Mouse (Mus musculus): ENCODE results near the gene Npnt. TPM values are rescaled to one million over a fixed set of nuclear protein-coding genes. Genes with fewer than 3 reads are reported as not detected.

Gene Npnt
- polyA plus RNA-seq, 1 experiment from 2014 or later, result 126 TPM

DNA sequence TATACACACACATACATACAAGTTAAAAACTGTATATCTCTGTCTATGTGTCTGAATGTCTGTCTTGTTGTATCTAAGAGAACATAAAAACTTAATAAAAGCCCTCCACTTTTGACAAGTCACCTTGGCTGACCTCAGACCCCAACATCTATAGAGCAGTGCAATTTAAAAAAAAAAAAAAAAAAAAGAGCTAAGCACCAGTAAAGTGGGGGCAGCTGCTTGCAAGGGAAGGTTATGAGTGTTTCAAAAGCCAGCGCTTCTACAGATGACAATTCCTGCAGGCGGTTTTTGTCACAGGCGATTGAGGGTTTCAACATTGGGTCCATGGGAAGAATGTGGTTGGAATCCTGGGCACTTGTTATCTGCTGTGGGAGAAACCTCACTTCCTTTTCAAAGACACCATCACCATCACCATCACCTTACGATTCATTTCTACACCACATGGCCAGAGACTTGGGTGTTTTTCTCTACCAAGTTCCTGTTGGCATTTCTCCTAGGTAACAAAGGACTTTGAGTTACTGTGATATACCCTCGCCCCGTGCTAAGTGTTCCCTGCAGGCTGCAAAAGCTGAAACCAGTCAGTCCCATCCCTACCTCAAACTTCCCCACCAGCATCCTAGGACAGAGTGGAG, 63.6 kb downstream of the Npnt start:
- H3K36me3 ChIP-seq, result peaks cover 11% of the 10 kb centered on the region
- H3K4me3 ChIP-seq (replicated peaks), result no peak overlapping the region
- H3K9me3 ChIP-seq (replicated peaks), result no peaks in the 10 kb centered on the region
- H3K4me2 ChIP-seq, result no peak overlapping the region
- ATAC-seq (replicated peaks; ENCODE audit: low FRiP score), result no peak
- peaks cover 10% of the 10 kb centered on the region for H3K4me1 ChIP-seq
- no peaks in the 10 kb centered on the region for H3K27me3 ChIP-seq
- WGBS, result 93% methylated on average over 6 of the region's 6 CpGs
- H3K27ac ChIP-seq, result no peak overlapping the region
- H3K9ac ChIP-seq, result no peak overlapping the region

GRCm38 (mm10) chr3:132884459-132884858, 65.6 kb downstream of the Npnt start:
- Histone ChIP-seq H3K4me2 (no peak overlapping the region), H3K9me3 (replicated peaks) (no peaks in the 10 kb centered on the region), H3K27me3 (no peaks in the 10 kb centered on the region), H3K36me3 (no peaks in the 10 kb centered on the region; the same call in 1 of the 2 replicates), H3K27ac (peak overlapping the region; percentile 79), H3K9ac (no peak overlapping the region), H3K4me1 (peaks cover 15% of the 10 kb centered on the region), H3K4me3 (replicated peaks) (no peak overlapping the region)
- peak; percentile 66 for ATAC-seq (replicated peaks; ENCODE audit: low FRiP score)
- 46% methylated on average over 10 of the region's 10 CpGs for WGBS

DNA sequence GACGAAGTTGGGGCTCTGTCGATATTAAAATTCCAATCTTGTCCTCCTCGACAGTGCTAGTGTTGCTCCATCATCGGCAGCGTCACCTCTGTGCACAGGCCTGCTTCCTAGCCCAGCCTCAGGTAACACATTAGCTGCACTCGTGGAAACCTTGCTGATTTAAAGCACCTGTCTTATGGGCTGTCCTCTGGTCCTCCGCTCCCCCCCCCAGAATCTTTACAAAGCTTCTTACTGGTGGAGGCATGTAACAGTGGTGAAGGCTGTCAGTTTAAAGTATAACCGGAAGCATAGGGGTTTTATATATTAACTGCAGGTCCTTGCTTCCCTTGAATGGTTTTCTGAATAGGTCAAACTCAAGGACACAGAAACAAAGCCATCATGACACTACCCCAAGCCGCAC, 66.8 kb downstream of the Npnt start:
- Histone ChIP-seq H3K4me2 (no peak overlapping the region), H3K4me3 (replicated peaks) (no peak overlapping the region), H3K36me3 (no peaks in the 10 kb centered on the region), H3K27ac (peak overlapping the region; percentile 79), H3K4me1 (peaks cover 15% of the 10 kb centered on the region), H3K27me3 (no peaks in the 10 kb centered on the region), H3K9ac (no peak overlapping the region), H3K9me3 (replicated peaks) (no peaks in the 10 kb centered on the region)
- WGBS, result 68% methylated on average over 9 of the region's 9 CpGs
- peak; percentile 79 for ATAC-seq (replicated peaks; ENCODE audit: low FRiP score)

DNA sequence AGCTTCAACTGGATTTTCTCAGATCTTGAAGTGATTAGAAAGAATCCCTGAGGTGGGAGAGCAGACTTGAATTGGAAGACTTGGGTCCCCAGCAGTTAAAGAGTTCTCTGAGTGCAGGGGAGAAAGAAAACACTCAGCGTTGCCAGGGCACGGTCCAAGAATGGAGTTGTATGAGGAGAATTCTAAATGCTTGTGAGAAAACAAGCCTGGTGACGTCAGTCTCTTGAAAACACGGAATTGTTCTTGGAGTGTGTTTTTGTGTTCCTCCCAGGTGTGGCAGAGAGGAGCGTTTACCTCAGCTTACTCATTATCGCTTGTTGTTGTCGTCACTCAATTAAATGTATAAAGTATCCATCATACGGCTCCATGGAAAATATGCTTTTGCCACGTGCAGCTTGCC, 69.3 kb downstream of the Npnt start:
- Histone ChIP-seq H3K4me1 (peaks cover 36% of the 10 kb centered on the region), H3K27me3 (no peaks in the 10 kb centered on the region), H3K4me3 (replicated peaks) (no peak overlapping the region), H3K9ac (no peak overlapping the region), H3K4me2 (no peak overlapping the region), H3K9me3 (replicated peaks) (no peaks in the 10 kb centered on the region), H3K27ac (peak overlapping the region; percentile 73), H3K36me3 (no peaks in the 10 kb centered on the region)
- ATAC-seq (replicated peaks; ENCODE audit: low FRiP score), result no peak
- 65% methylated on average over 9 of the region's 9 CpGs for WGBS

- H3K4me2 ChIP-seq, result no peak overlapping the region
- peak overlapping the region; percentile 73 for H3K27ac ChIP-seq
- no peaks in the 10 kb centered on the region for H3K27me3 ChIP-seq
- H3K9me3 ChIP-seq (replicated peaks), result no peaks in the 10 kb centered on the region
- ATAC-seq (replicated peaks; ENCODE audit: low FRiP score), result no peak
- no peak overlapping the region for H3K9ac ChIP-seq
- no peak overlapping the region for H3K4me3 ChIP-seq (replicated peaks)
- WGBS, result 80% methylated on average over 3 of the region's 3 CpGs
- H3K36me3 ChIP-seq, result no peaks in the 10 kb centered on the region
- peaks cover 40% of the 10 kb centered on the region for H3K4me1 ChIP-seq
Observed at GRCm38 (mm10) chr3:132880361-132880760, 69.7 kb downstream of the Npnt start.

DNA sequence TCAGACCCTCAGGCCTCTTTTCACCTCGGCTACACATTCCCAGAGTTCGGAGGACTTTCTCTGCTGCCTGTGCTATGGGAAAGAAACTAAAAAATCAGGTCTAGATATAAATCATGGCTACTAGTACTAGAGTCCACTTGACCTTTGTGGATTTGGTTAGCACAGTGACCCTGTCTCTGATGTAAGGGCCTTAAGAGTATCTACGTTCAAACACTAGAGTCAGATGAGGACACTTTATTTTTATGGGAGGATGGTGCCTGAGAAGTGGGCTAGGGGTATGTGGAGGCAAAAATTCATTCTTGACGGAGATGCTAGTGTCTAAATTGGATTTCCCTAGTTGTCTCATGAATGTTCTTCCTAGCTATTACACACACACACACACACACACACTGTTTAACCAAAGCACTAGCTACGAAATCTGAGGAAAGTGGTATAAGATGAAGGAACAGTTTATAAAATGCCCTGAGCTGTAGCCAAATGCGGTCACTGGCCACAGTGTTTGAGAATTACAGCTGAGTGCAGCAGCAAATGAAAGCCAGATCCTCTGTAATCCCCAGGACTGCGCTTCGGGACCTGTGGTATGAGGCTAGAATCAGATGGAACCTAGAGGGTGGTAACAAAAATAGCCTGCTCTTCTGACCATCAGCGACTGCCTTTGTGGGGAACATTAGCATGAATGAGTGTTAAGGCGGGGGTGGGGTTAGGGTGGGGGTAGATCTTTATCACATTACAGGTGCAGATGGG, 73.0 kb downstream of the Npnt start:
- 52% methylated on average over 10 of the region's 10 CpGs for WGBS
- Histone ChIP-seq H3K36me3 (no peaks in the 10 kb centered on the region), H3K4me1 (peaks cover 37% of the 10 kb centered on the region), H3K27me3 (no peaks in the 10 kb centered on the region), H3K4me2 (no peak overlapping the region), H3K9ac (no peak overlapping the region), H3K27ac (peak overlapping the region; percentile 93), H3K4me3 (replicated peaks) (no peak overlapping the region), H3K9me3 (replicated peaks) (no peaks in the 10 kb centered on the region)
- no peak for ATAC-seq (replicated peaks; ENCODE audit: low FRiP score)

GRCm38 (mm10) chr3:132876011-132876708, 73.9 kb downstream of the Npnt start:
- 30% methylated on average over 14 of the region's 14 CpGs for WGBS
- no peak overlapping the region for H3K4me3 ChIP-seq (replicated peaks)
- peak overlapping the region; percentile 43 for H3K4me2 ChIP-seq

DNA sequence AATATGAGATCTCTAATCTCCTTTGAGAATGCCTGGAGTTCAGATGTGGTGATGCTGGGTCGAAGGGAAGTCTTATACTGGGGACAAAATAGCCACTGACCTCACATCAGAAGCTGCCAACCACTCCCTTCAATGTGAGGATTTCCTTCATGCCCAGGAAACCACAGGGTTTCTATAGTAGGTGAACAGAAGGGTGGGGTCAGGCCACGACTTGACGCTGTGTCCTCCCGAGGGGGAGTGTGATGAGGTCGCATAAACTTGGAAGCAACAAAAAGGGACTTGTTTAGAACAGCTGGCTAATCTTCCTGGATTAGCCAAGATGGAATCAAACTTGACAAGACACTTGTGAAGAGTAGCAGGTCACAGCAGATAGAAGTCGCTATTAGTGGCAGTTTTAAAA, 76.8 kb downstream of the Npnt start:
- H3K36me3 ChIP-seq, result no peaks in the 10 kb centered on the region
- 54% methylated on average over 6 of the region's 6 CpGs for WGBS
- no peak overlapping the region for H3K27ac ChIP-seq
- H3K9ac ChIP-seq, result no peak overlapping the region
- no peak overlapping the region for H3K4me3 ChIP-seq (replicated peaks)
- no peak for ATAC-seq (replicated peaks; ENCODE audit: low FRiP score)
- no peaks in the 10 kb centered on the region for H3K9me3 ChIP-seq (replicated peaks)
- peaks cover 55% of the 10 kb centered on the region for H3K4me1 ChIP-seq
- H3K4me2 ChIP-seq, result no peak overlapping the region
- no peaks in the 10 kb centered on the region for H3K27me3 ChIP-seq

More at GRCm38 (mm10) chr3:132876011-132876708, 73.9 kb downstream of the Npnt start:
- peak overlapping the region; percentile 93 for H3K27ac ChIP-seq
- no peaks in the 10 kb centered on the region for H3K9me3 ChIP-seq (replicated peaks)
- no peak overlapping the region for H3K9ac ChIP-seq
- H3K36me3 ChIP-seq, result no peaks in the 10 kb centered on the region
- H3K27me3 ChIP-seq, result no peaks in the 10 kb centered on the region
- peaks cover 41% of the 10 kb centered on the region for H3K4me1 ChIP-seq
- peak; percentile 95 for ATAC-seq (replicated peaks; ENCODE audit: low FRiP score)

DNA sequence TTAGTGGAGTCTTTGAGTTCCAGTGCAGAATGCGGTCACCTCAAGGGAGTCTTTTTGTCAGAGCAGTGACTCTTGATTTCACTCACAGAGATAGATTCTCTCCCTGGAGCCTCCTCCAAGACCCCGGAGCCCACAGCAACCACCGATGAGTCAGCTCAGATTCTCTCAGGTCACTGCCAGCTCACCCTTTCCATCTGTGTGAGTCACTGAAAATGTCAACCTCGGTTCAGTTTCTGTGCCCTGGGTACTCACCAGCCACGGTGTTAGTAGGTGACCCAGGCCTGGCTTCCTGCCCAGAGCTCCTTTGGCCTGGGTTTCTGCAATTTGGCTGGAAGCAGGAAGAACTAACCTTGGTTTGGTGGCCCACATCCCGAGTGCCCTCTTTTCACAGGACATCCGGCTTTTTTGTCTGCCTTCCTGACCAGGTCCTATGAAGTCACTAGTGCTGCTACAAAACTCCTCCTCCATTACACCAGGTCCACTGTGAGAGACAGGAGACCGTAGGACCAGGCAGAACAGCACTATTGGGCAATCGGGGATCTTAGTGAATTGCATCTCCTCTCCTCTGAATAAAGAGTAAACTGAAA, 78.7 kb downstream of the Npnt start:
- ATAC-seq (replicated peaks; ENCODE audit: low FRiP score), result no peak
- H3K36me3 ChIP-seq, result no peaks in the 10 kb centered on the region
- no peak overlapping the region for H3K9ac ChIP-seq
- H3K4me1 ChIP-seq, result peaks cover 48% of the 10 kb centered on the region
- H3K4me3 ChIP-seq (replicated peaks), result no peak overlapping the region
- H3K27me3 ChIP-seq, result no peaks in the 10 kb centered on the region
- no peak overlapping the region for H3K4me2 ChIP-seq
- H3K27ac ChIP-seq, result peak overlapping the region; percentile 63
- no peaks in the 10 kb centered on the region for H3K9me3 ChIP-seq (replicated peaks)
- WGBS, result 67% methylated on average over 9 of the region's 9 CpGs

GRCm38 (mm10) chr3:132870079-132870478, 80.0 kb downstream of the Npnt start:
- 58% methylated on average over 6 of the region's 6 CpGs for WGBS
- no peak for ATAC-seq (replicated peaks; ENCODE audit: low FRiP score)
- Histone ChIP-seq H3K9me3 (replicated peaks) (no peaks in the 10 kb centered on the region), H3K27ac (peak overlapping the region; percentile 63; the same call in 1 of the 2 replicates), H3K4me1 (peaks cover 38% of the 10 kb centered on the region), H3K36me3 (no peaks in the 10 kb centered on the region), H3K27me3 (no peaks in the 10 kb centered on the region), H3K4me2 (no peak overlapping the region), H3K4me3 (replicated peaks) (no peak overlapping the region), H3K9ac (no peak overlapping the region)

DNA sequence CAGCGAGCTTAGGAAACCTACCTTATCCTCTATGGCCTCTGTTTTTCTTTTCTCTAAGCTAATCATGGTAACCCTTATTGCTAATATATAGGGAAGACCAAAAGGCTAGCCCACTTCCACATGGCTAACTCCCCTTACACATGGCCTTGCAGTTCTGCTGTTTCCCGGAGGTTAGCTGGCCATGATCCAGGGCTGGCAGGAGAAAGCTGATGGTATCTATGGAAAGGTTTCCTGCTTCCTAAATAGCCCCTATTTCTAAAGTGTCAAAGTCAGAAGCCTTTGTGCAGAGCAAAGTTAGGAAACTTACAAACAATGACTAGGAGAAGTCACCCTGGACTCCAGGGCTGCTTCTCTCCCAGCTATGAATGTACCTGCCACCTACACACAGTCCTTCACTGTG, 81.3 kb downstream of the Npnt start:
- H3K27ac ChIP-seq, result peak overlapping the region; percentile 78
- no peaks in the 10 kb centered on the region for H3K9me3 ChIP-seq (replicated peaks)
- peaks cover 48% of the 10 kb centered on the region for H3K4me1 ChIP-seq
- no peak overlapping the region for H3K9ac ChIP-seq
- no peak overlapping the region for H3K4me3 ChIP-seq (replicated peaks)
- WGBS, result 66% methylated on average over 2 of the region's 2 CpGs
- H3K27me3 ChIP-seq, result no peaks in the 10 kb centered on the region
- no peak overlapping the region for H3K4me2 ChIP-seq
- H3K36me3 ChIP-seq, result no peaks in the 10 kb centered on the region
- no peak for ATAC-seq (replicated peaks; ENCODE audit: low FRiP score)

DNA sequence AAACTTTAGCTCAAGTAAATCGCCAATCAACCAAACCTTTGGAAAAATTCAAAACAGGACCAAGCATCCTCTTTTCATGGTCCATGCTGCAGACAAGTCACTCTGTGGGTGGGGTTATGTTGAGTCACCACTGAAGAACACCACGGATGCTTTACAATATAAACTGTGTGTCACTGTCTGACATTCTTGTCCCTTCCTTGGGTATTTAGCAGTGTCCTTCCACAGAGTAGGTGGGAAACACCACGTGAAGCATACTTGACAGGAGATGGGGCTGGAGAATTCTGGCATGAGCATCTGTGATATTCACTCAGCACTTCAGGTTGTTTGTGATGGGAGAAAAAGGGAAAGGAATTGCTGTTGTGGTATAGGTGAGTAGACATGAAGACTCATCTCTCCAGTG, 83.1 kb downstream of the Npnt start:
- peaks cover 45% of the 10 kb centered on the region for H3K4me1 ChIP-seq
- no peaks in the 10 kb centered on the region for H3K27me3 ChIP-seq
- H3K9me3 ChIP-seq (replicated peaks), result no peaks in the 10 kb centered on the region
- no peak overlapping the region for H3K4me3 ChIP-seq (replicated peaks)
- peak overlapping the region; percentile 87; the same call in 1 of the 2 replicates for H3K27ac ChIP-seq
- H3K9ac ChIP-seq, result no peak overlapping the region
- H3K36me3 ChIP-seq, result no peaks in the 10 kb centered on the region
- no peak for ATAC-seq (replicated peaks; ENCODE audit: low FRiP score)
- H3K4me2 ChIP-seq, result 0 out of 2 replicates have a peak overlapping the region, but pooled peaks have one; percentile 29
- 86% methylated on average over 3 of the region's 3 CpGs for WGBS
